Comparison of ENCODE assay signal across 19 mouse cellular contexts in genomic region chr5:37835590-37836266, GRCm38 (mm10). TPM values are rescaled to one million over a fixed set of nuclear protein-coding genes. Genes with fewer than 3 reads are reported as not detected.
A peak's percentile ranks its signal among the peaks of the same experiment; 100 is the strongest.
DNase-seq lines count a peak whose midpoint lies in the region; ATAC-seq and TF ChIP-seq lines count a peak whose summit lies in the region.
"Had no signal": no experiment of that assay in that cellular context is flagged by ENCODE, and none has a peak within 500 bp of the region (broad histone marks: within the 10 kb centered on the region; RNA-seq: fewer than 3 reads in every experiment).

No protein-coding gene starts in this region.

- peaks cover 13% of the 10 kb centered on the region for H3K4me1 ChIP-seq in hindbrain, embryonic 15.5 days (replicated peaks)
- H3K4me1 ChIP-seq in midbrain, embryonic 15.5 days: peaks cover 10% of the 10 kb centered on the region

- no peaks in the 10 kb centered on the region for H3K79me3 ChIP-seq in C2C12 (ENCODE audit: low read depth)

- H3K9me3 ChIP-seq in hindbrain, embryonic 15.5 days: no peaks in the 10 kb centered on the region
- no peaks in the 10 kb centered on the region for H3K9me3 ChIP-seq in midbrain, embryonic 15.5 days
- H3K9me3 ChIP-seq: heart, embryonic 10.5 days had no signal

- H3K4me3 ChIP-seq in C2C12 (ENCODE audit: insufficient read depth, poor library complexity, severe bottlenecking): no peak overlapping the region
- H3K4me3 ChIP-seq in hindbrain, embryonic 15.5 days: no peak overlapping the region
- H3K4me3 ChIP-seq in midbrain, embryonic 15.5 days: no peak overlapping the region
- H3K4me3 ChIP-seq: heart, embryonic 10.5 days had no signal

- no peak overlapping the region for H3K4me2 ChIP-seq in hindbrain, embryonic 15.5 days
- H3K4me2 ChIP-seq in midbrain, embryonic 15.5 days: no peak overlapping the region

- WGBS in hindbrain, embryonic 15.5 days: 1% methylated on average over 6 of the region's 6 CpGs
- WGBS in midbrain, embryonic 15.5 days: 4% methylated on average over 6 of the region's 6 CpGs

- no peak overlapping the region for H3K27ac ChIP-seq in hindbrain, embryonic 15.5 days (replicated peaks)
- H3K27ac ChIP-seq in midbrain, embryonic 15.5 days: no peak overlapping the region
- H3K27ac ChIP-seq: heart, embryonic 10.5 days; macrophage had no signal

- H3K9ac ChIP-seq in hindbrain, embryonic 15.5 days: no peak overlapping the region
- H3K9ac ChIP-seq in midbrain, embryonic 15.5 days: no peak overlapping the region
- H3K9ac ChIP-seq: liver, postnatal 0 days had no signal

- peak; percentile 79 for ATAC-seq in hindbrain, embryonic 15.5 days (ENCODE audit: low FRiP score, low read depth)
- ATAC-seq in midbrain, embryonic 15.5 days (replicated peaks): peak; percentile 79
- ATAC-seq: CD4-positive, CD25-positive, alpha-beta regulatory T cell, adult 4 months; liver, postnatal 0 days had no signal

- peak; percentile 87 for DNase-seq in embryo, embryonic 10 days (ENCODE audit: low spot score)
- DNase-seq in adrenal gland, postnatal 36 days: no peak
- DNase-seq in adrenal gland, postnatal 10 days: no peak
- no peak for DNase-seq in left cerebral cortex, adult 8-10 months (ENCODE audit: low spot score in 2 of 2)
- DNase-seq in left cerebral cortex, postnatal 25 days (ENCODE audit: low spot score in 2 of 2): no peak
- DNase-seq: adrenal gland, postnatal 14 days; heart, postnatal 36 days; kidney, adult 8-10 months; left cerebral cortex, postnatal 4 days; liver, postnatal 0 days; right cerebral cortex, postnatal 14 days; thymus, postnatal 14 days had no signal

- no peak overlapping the region for H3ac ChIP-seq in C2C12 (ENCODE audit: control insufficient read depth, insufficient read length, low read depth)

- no peaks in the 10 kb centered on the region for H3K36me3 ChIP-seq in C2C12 (ENCODE audit: control insufficient read depth, insufficient read depth)
- H3K36me3 ChIP-seq in hindbrain, embryonic 15.5 days: no peaks in the 10 kb centered on the region
- H3K36me3 ChIP-seq in midbrain, embryonic 15.5 days (replicated peaks): no peaks in the 10 kb centered on the region
- H3K36me3 ChIP-seq: heart, embryonic 10.5 days had no signal

- no peak for TF ChIP-seq CTCF in C2C12 (IDR thresholded peaks at IDR 0.05; ENCODE audit: control insufficient read depth, insufficient read depth, insufficient read length)

- intact Hi-C loops in left cerebral cortex, postnatal 25 days (cut with DNase I): no loop called here

- H3K27me3 ChIP-seq in C2C12 (ENCODE audit: control insufficient read depth, insufficient read depth, insufficient read length): no peaks in the 10 kb centered on the region
- H3K27me3 ChIP-seq in hindbrain, embryonic 15.5 days: peaks cover 80% of the 10 kb centered on the region
- H3K27me3 ChIP-seq in midbrain, embryonic 15.5 days (replicated peaks): peaks cover 93% of the 10 kb centered on the region

- H3K79me2 ChIP-seq in C2C12 (ENCODE audit: control insufficient read depth, insufficient read depth): no peaks in the 10 kb centered on the region

TF ChIP-seq in C2C12, 6 proteins besides CTCF, POLR2A, EP300 and RAD21:
- TF ChIP-seq FOSL1 (IDR thresholded peaks at IDR 0.05; ENCODE audit: insufficient read depth, low read length, poor library complexity, severe bottlenecking): no peak
- no peak for TF ChIP-seq USF1 (IDR thresholded peaks at IDR 0.05; ENCODE audit: low read depth)
- TF ChIP-seq CEBPB (IDR thresholded peaks at IDR 0.05; ENCODE audit: low read depth): no peak
- no peak for TF ChIP-seq MYOG (IDR thresholded peaks at IDR 0.05; ENCODE audit: control insufficient read depth, extremely low read depth, insufficient read length)
- peak; percentile 7 for TF ChIP-seq MYOD1 (IDR thresholded peaks at IDR 0.05; ENCODE audit: control insufficient read depth, insufficient read length, low read depth)

RNA-seq across cellular contexts. Expression of gene Msx1, which starts 11.3 kb away (rescaled TPM):
- polyA plus RNA-seq in C2C12 (2012; fragmentation: generic; extraction: Trizol): 7.0 TPM
- polyA plus RNA-seq in hindbrain, embryonic 15.5 days (2015; fragmentation: Nextera tagmentation; extraction: Ambion mirVana): 26.4 and 36.7 TPM in 2 replicates
- 15.5 and 17.2 TPM in 2 replicates for polyA plus RNA-seq in midbrain, embryonic 15.5 days (2015; fragmentation: Nextera tagmentation; extraction: Ambion mirVana)
- 1 to 10 TPM; 1.2 to 3.0 TPM for total RNA-seq in adrenal gland, postnatal 36 days (2021)
- total RNA-seq in adrenal gland, postnatal 10 days (2021): 1 to 10 TPM; 1.9 to 2.5 TPM
- total RNA-seq in left cerebral cortex, adult 8-10 months (2022): 1 to 10 TPM; 2.9 to 4.5 (median 3.9) TPM
- 1 to 10 TPM; 3.5 to 4.2 TPM for total RNA-seq in left cerebral cortex, postnatal 25 days (2021)
- total RNA-seq: common myeloid progenitor, adult 5-6 weeks had no signal
- polyA plus RNA-seq: CD4-positive, CD25-positive, alpha-beta regulatory T cell, adult 4 months; liver, postnatal 0 days; macrophage had no signal
